Mouse (Mus musculus) olfactory bulb, adult 2 months (tissue): ENCODE results near the gene Rnf208.

Experiments
- CTCF ChIP-seq: fragments of 200-500 bp; IDR thresholded peaks from 2 replicates; pipeline ENCODE4 v1.5.1; 2012; ENCODE audit warnings: low read depth, mild to moderate bottlenecking, low read length, moderate library complexity; ENCODE audit not compliant: insufficient read depth
- POLR2A ChIP-seq: fragments of 200-500 bp; IDR thresholded peaks from 2 replicates; pipeline ENCODE4 v1.6.1; 2012; ENCODE audit warnings: mild to moderate bottlenecking, low read depth, low read length, moderate library complexity; ENCODE audit not compliant: insufficient read depth

GRCm38 (mm10) chr2:25234050-25234449 lies 8.0 kb upstream of the Rnf208 start, which contains the start of gene Slc34a3:
- TF ChIP-seq CTCF (no peak), POLR2A (no peak)
